Mouse (Mus musculus) R1 (cell line): ENCODE data around the gene Apex1.

Source experiments
- DNase-seq: peaks from one replicate; pipeline ENCODE4 v3.0.0-alpha.2; 2018; ENCODE audit warnings: low read depth, low spot score

Apex1 gene

DNA sequence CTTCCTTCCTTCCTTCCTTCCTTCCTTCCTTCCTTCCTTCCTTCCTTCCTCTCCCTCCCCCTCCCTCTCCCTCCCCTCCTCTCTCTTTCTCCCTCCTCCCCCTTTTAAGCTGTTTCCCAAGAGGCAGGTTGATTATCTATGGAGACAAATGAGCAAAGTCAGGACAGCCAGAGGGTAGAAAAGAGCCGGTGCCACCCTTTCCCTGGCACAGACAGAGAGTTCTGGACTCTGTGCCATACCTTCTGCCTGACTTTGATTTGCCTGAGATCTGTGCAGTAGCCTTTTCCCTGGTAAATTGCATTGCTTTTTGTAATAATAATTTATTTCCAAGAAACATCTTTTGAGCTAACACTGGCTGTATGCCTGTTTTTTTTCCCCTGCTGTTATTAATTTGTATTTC, 44.3 kb downstream of the Apex1 start:
- DNase-seq = peak; percentile 1

DNA sequence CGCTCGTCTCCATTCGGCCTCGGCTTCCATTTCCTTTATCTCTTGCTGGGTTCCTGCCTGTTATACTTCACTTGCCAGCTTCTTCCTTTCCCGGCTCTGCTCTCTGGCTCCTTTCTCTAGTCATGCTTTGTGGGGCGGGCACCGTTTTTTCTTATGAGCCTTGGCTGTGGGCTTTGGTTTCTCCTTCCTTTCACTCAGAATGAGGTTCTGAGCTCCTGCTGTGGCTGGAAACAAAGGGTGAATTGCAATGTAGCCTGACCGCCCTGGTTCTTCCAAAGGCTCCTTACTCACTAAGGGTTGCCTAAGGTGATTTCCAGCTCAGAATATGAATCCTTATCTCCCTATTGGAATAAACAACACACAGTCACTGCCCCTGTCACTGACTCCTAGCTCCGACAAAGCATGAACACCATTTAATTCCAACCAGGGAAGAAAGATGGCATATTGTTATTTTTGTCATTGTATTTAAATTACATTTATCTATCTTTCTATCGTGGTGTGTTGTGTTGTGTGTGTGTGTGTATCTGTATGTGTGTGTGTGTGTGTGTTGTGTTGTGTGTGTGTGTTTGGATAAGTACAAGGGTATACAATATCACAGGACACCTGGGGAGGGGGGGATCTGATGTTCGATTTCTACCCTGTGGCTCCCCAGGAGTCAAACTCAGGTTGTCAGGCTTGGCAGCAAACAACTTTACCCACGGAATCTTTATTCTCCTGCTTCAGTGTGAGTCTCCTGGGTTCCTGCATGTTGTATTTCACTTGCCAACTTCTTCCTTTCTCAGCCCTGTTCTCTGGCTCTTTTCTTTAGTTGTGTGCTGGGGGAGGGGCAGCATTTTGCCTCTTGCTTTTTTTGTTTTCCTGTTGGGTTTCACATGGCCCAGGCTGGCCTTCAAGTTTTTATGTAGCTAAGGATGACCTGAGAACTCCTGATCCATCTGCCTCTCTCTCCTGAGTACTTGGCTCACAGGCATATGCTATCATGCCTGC, 45.1 kb downstream of the Apex1 start:
- peak; percentile 96 for DNase-seq

DNA sequence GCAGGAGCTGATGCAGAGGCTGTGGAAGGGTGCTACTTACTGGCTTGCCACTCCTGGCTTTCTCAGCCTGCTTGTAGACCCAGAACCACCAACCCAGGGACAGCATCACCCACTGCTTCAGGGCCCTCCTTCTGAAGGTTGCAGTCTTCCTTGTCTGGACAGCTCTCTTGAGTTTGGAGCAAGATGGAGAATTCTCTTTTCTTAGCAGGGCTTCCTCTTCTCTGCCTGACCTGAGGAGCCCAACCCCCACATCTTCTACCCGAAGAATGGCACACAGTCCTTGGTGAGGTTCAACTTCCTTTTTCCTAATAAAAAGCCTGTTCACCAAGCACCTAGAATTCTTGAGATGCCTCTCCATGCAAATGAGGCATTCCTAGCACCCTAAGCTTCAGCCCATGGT, 46.1 kb downstream of the Apex1 start:
- peak; percentile 77 for DNase-seq

DNA sequence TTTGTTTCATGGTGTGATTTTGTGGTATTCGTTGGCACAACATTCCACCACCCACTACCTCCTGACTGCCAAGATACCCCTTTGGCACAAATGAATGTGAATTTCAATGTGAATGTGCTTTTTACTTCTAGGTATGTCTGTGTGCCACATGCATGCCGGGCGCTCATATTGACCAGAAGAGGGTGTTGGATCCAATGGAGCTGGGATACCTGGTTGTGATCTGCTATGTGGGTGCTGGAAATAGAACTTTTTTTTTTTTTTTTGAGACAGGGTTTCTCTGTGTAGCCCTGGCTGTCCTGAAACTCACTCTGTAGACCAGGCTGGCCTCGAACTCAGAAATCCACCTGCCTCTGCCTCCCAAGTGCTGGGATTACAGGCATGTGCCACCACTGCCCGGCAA, 48.3 kb downstream of the Apex1 start:
- peak; percentile 79 for DNase-seq

DNA sequence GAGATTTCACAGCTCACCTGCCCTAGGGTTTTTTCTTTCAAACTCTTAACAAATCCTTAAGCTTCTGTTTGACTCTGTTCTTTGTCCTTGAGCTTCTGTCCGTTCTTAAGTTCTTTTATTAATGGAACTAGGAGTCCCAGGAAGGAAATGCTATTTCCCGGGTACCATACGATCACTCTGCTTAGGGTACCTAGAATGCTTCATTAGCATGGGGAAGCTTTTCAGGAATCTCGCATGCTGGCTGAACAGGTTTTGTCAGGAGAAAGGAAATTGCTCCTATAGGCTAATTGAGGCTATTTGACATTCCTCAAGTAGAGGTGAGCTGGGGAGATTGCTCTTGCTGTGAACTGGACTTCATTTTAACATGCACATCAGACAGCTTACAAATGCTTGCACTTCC, 48.9 kb downstream of the Apex1 start:
- DNase-seq = peak; percentile 99

DNA sequence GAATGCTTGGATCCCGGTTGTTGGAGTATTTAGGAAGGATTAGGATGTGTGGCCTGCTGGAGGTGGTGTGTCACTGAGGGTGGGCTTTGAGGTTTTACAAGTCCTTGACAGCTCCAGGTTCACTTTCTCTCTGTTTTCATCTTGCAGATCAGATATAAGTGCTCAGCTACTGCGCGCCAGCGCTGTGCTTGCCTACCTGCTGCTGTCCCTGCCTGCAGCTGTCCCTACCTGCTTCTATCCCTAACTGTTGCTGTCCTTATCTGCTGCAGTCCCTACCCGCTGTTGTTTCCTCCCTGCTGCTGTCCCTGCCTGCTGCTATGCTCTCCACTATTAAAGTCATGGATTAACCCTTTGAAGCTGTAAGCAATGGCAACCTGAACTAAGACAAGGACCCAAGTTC, 50.2 kb downstream of the Apex1 start:
- no peak for DNase-seq

DNA sequence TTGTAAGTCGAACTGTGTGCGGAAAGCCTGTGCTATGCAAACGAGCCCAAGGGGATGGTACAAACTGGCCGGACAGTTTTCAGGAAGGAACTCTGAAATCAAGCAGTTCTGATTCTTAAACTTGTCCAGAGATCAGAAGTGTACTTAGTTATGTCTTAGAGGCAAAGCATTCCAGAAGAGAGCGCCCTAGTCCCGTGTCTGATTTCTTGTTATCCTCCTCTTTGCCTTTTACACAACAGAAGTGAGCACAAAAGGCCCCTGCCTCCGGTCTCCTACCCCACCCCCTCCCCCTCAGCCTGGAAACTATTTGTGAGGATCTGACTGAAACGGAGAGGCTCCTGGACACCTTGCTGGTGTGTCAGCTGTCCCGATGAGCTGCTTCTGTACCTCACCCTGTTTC, 51.9 kb downstream of the Apex1 start:
- no peak for DNase-seq
